Mouse (Mus musculus) MEL (cell line): ENCODE data around the gene Hsd17b13.

Experiments
- CTCF ChIP-seq, 3 experiments: IDR thresholded peaks in 2 of 3; conservative IDR thresholded peaks in 1 of 3; 2 replicates each; pipeline ENCODE4 v1.5.1; 2011 to 2012; ENCODE audit warnings: low read length in 3 of 3, low read depth in 2 of 3, mild to moderate bottlenecking in 2 of 3, improper control_type of control experiment in 1 of 3, inconsistent platforms in 1 of 3, mixed read lengths in 1 of 3, moderate library complexity in 1 of 3; ENCODE audit not compliant: control insufficient read depth in 1 of 3, insufficient read depth in 1 of 3, poor library complexity in 1 of 3, severe bottlenecking in 1 of 3
- EP300 ChIP-seq, 2 experiments: IDR thresholded peaks; 2 replicates each; pipeline ENCODE4 v1.6.1; 2011; ENCODE audit warnings: improper control_type of control experiment in 2 of 2, low read length in 2 of 2, low read depth in 1 of 2, mild to moderate bottlenecking in 1 of 2
- GATA1 ChIP-seq: IDR thresholded peaks from 2 replicates; pipeline ENCODE4 v1.6.1; 2011; ENCODE audit warnings: low read depth, low read length, improper control_type of control experiment
- MXI1 ChIP-seq: IDR thresholded peaks from 2 replicates; pipeline ENCODE4 v1.6.1; 2011; ENCODE audit warnings: mild to moderate bottlenecking, low read depth, low read length, improper control_type of control experiment
- MYC ChIP-seq: IDR thresholded peaks from 2 replicates; pipeline ENCODE4 v1.6.1; 2011; ENCODE audit warnings: low read depth, mild to moderate bottlenecking, low read length, improper control_type of control experiment, moderate library complexity
- POLR2A ChIP-seq, 2 experiments: IDR thresholded peaks; 2 replicates each; pipeline ENCODE4 v1.6.1; 2011 to 2012; ENCODE audit warnings: low read length in 2 of 2, mild to moderate bottlenecking in 2 of 2, control low read depth in 1 of 2, improper control_type of control experiment in 1 of 2, low read depth in 1 of 2, moderate library complexity in 1 of 2; ENCODE audit not compliant: control insufficient read depth in 1 of 2, insufficient read depth in 1 of 2, poor library complexity in 1 of 2
- POLR2AphosphoS2 ChIP-seq: IDR thresholded peaks from 2 replicates; pipeline ENCODE4 v1.6.1; 2011; ENCODE audit warnings: low read length, improper control_type of control experiment
- RAD21 ChIP-seq: IDR thresholded peaks from 2 replicates; pipeline ENCODE4 v1.6.1; 2011; ENCODE audit warnings: mild to moderate bottlenecking, low read depth, low read length, improper control_type of control experiment
- RCOR1 ChIP-seq: IDR thresholded peaks from 2 replicates; pipeline ENCODE4 v1.6.1; 2012; ENCODE audit warnings: low read depth, mild to moderate bottlenecking, inconsistent platforms, low read length, improper control_type of control experiment
- TAL1 ChIP-seq: IDR thresholded peaks from 2 replicates; pipeline ENCODE4 v1.6.1; 2012; ENCODE audit warnings: mild to moderate bottlenecking, inconsistent platforms, low read length, moderate library complexity, mixed read lengths

DNA sequence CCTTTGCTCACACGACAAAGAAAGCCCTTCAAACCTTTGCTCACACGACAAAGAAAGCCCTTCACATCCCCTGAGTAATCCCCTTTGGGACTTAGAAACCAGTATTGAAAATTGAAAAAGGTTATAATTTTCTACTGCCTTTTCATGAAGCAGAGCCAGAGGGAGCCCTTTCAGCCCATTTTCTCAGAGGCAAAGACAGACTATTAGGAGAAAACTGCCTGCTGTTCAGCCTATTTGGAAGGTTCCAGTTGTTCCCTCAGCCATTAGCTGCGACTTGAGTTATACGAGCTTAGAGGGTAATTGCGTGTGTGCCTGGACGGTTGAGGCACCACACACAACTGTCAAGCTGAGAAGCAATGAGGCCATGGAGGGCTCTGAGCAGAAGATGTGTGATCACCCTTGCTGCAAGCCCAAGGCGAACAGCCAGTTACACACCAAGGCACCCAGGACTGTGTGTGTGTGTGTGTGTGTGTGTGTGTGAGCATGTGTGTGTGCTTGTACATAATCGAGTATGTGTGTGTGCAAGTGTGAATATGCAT lies 59.8 kb downstream of the Hsd17b13 start:
- no peak for TF ChIP-seq RAD21
- TF ChIP-seq POLR2A (IDR thresholded peaks at IDR 0.05; ENCODE audit: control insufficient read depth in 1 of 2, insufficient read depth in 1 of 2, low read depth in 1 of 2, low read length in 2 of 2, poor library complexity in 1 of 2): no peak
- no peak for TF ChIP-seq CTCF (IDR thresholded peaks at IDR 0.05 in 2 of 3, conservative IDR thresholded peaks at IDR 0.05 in 1 of 3; ENCODE audit: control insufficient read depth in 1 of 3, insufficient read depth in 1 of 3, low read depth in 2 of 3, low read length in 3 of 3, poor library complexity in 1 of 3, severe bottlenecking in 1 of 3)
- TF ChIP-seq POLR2AphosphoS2: no peak
- TF ChIP-seq MYC: no peak
- no peak for TF ChIP-seq RCOR1
- no peak for TF ChIP-seq TAL1
- no peak for TF ChIP-seq EP300 (IDR thresholded peaks at IDR 0.05; ENCODE audit: low read depth in 1 of 2, low read length in 2 of 2)
- TF ChIP-seq MXI1: no peak
- no peak for TF ChIP-seq GATA1
